Mouse (Mus musculus): ENCODE measurements at regions not wholly inside any gene's neighbourhood (a gene's known extent, or its start where the extent isn't known, plus 50 kb on each side); places are given as distances from the start of the nearest gene placed in this dataset.

DNA sequence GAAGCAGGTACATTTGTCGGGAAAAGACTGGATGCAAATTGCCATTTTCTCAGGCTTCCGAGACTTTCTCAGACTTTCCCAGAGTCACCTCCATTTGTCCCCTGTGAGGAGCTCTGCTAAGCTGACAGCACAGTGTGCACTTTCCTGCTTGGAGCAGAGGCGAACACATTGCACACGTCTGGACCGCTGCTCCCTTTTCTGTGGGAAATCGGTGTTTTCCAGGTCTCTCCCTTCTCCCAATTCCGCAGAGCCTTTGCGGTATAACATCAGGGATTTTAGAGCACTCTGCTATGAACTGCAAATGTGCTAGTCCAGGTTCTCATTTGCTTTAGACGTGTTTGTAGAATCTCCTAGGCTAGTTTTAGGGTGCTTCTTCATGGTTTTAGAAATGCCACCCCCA lies 67.0 kb upstream of the Myb start:
- TF ChIP-seq CTCF (IDR thresholded peaks at IDR 0.05; ENCODE audit: low read depth, low read length) (no peak), GATA1 (IDR thresholded peaks at IDR 0.05; ENCODE audit: borderline replicate concordance, low read length) (no peak)

All from G1E (cell line).